Mouse (Mus musculus) forebrain, embryonic 14.5 days (tissue): ENCODE data around the gene Rasgef1c. TPM values are rescaled to one million over a fixed set of nuclear protein-coding genes. Genes with fewer than 3 reads are reported as not detected.
A peak's percentile ranks its signal among the peaks of the same experiment; 100 is the strongest.

ENCODE experiments used
- ATAC-seq: fragments of 200-750 bp; cut with Nextera tagmentation; 2 replicates; pipeline ENCODE4 v1.8.0; 2017; ENCODE audit warnings: mild to moderate bottlenecking, moderate library complexity
- DNase-seq: peaks from one replicate; pipeline ENCODE4 v3.0.0-alpha.2; 2015; ENCODE audit warnings: low spot score
- H3K27ac ChIP-seq: fragments of 300-500 bp; sonication (generic); 2 replicates; pipeline ENCODE4 v1.5.1; 2014; ENCODE audit warnings: low read depth, mild to moderate bottlenecking, control low read depth, low read length, moderate library complexity
- H3K27me3 ChIP-seq: fragments of 300-500 bp; sonication (generic); replicated peaks from 2 replicates; pipeline ENCODE4 v1.6.1; 2014; ENCODE audit warnings: low read length, control low read depth, mixed read lengths; ENCODE audit not compliant: control insufficient read depth, insufficient read depth
- H3K36me3 ChIP-seq: fragments of 300-500 bp; sonication (generic); 2 replicates; pipeline ENCODE4 v1.6.1; 2014; ENCODE audit warnings: low read length, control low read depth; ENCODE audit not compliant: control insufficient read depth, insufficient read depth
- H3K4me1 ChIP-seq: fragments of 300-500 bp; sonication (generic); 2 replicates; pipeline ENCODE4 v1.6.1; 2014; ENCODE audit warnings: antibody characterized with exemption, low read length, control low read depth; ENCODE audit not compliant: control insufficient read depth, insufficient read depth
- H3K4me2 ChIP-seq: fragments of 300-500 bp; sonication (generic); 2 replicates; pipeline ENCODE4 v1.6.1; 2014; ENCODE audit warnings: mild to moderate bottlenecking, control low read depth, low read length
- H3K4me3 ChIP-seq: fragments of 300-500 bp; sonication (generic); 2 replicates; pipeline ENCODE4 v1.5.1; 2014; ENCODE audit warnings: low read depth, low read length, control low read depth
- H3K9ac ChIP-seq: fragments of 300-500 bp; sonication (generic); 2 replicates; pipeline ENCODE4 v1.6.1; 2014; ENCODE audit warnings: mild to moderate bottlenecking, low read length, control low read depth, moderate library complexity
- H3K9me3 ChIP-seq: fragments of 300-500 bp; sonication (generic); replicated peaks from 2 replicates; pipeline ENCODE4 v1.6.1; 2016; ENCODE audit warnings: low read length, control low read depth, mixed read lengths; ENCODE audit not compliant: control insufficient read depth
- WGBS: fragments of 180-500 bp; shearing (Covaris S2); extraction: QIAGEN DNeasy Blood & Tissue Kit; methylation state at CpG from one replicate; pipeline ENCODE4 v1.1.7; 2014; 5-methylcytosine and 5-hydroxymethylcytosine counted together
- polyA plus RNA-seq: library from polyadenylated mRNA; unstranded; fragments of >200 nt; fragmentation: Nextera tagmentation; extraction: Ambion mirVana; gene quantifications from 2 replicates; pipeline ENCODE4 v1.2.1, GENCODE M21; 2014

Rasgef1c gene
- polyA plus RNA-seq, 1 experiment from 2014 or later, result 10.9 TPM

GRCm38 (mm10) chr11:49945726-49946125, 44.1 kb downstream of the Rasgef1c start:
- H3K4me1 ChIP-seq, result no peaks in the 10 kb centered on the region
- no peak overlapping the region for H3K27ac ChIP-seq
- H3K9ac ChIP-seq, result no peak overlapping the region
- DNase-seq, result no peak
- WGBS, result 86% methylated on average over 4 of the region's 4 CpGs
- no peak overlapping the region for H3K4me2 ChIP-seq
- H3K9me3 ChIP-seq, result no peaks in the 10 kb centered on the region
- ATAC-seq, result no peak
- H3K4me3 ChIP-seq, result no peak overlapping the region
- no peaks in the 10 kb centered on the region for H3K36me3 ChIP-seq
- H3K27me3 ChIP-seq, result no peaks in the 10 kb centered on the region

DNA sequence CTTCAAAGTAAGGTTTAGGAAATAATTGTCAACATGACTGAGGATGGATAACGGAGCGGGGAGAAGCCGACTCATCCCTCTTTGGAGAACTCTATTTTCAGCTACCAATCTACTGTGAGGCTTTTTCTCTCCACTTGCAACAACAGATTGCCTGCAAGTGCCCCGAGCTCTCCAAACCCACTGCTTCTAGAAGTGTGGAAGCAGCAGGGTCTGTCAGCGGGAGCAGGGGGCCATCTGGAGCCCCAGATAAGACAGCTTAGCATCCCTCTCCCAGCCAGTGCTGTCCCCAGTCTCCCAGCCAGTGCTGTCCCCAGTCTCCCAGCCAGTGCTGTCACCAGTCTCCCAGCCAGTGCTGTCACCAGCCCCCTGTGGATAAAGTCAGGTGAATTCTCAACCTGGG, 48.2 kb downstream of the Rasgef1c start:
- H3K4me2 ChIP-seq, result no peak overlapping the region
- H3K27me3 ChIP-seq, result no peaks in the 10 kb centered on the region
- H3K27ac ChIP-seq, result no peak overlapping the region
- no peak overlapping the region for H3K9ac ChIP-seq
- H3K36me3 ChIP-seq, result no peaks in the 10 kb centered on the region
- 76% methylated on average over 5 of the region's 5 CpGs for WGBS
- H3K4me1 ChIP-seq, result no peaks in the 10 kb centered on the region
- H3K9me3 ChIP-seq, result no peaks in the 10 kb centered on the region
- no peak overlapping the region for H3K4me3 ChIP-seq
- no peak for ATAC-seq
- DNase-seq, result no peak

- DNase-seq (no peak), ATAC-seq (no peak)
- H3K4me1 ChIP-seq, result no peaks in the 10 kb centered on the region
- no peaks in the 10 kb centered on the region for H3K27me3 ChIP-seq
- WGBS, result 95% methylated on average over 6 of the region's 6 CpGs
- H3K27ac ChIP-seq, result no peak overlapping the region
- no peaks in the 10 kb centered on the region for H3K36me3 ChIP-seq
- H3K4me2 ChIP-seq, result no peak overlapping the region
- H3K4me3 ChIP-seq, result no peak overlapping the region
- no peaks in the 10 kb centered on the region for H3K9me3 ChIP-seq
- no peak overlapping the region for H3K9ac ChIP-seq
Measured at GRCm38 (mm10) chr11:49953616-49954015, 52.0 kb downstream of the Rasgef1c start.

GRCm38 (mm10) chr11:49955577-49956261, 54.1 kb downstream of the Rasgef1c start:
- Histone ChIP-seq H3K4me2 (no peak overlapping the region), H3K9me3 (no peaks in the 10 kb centered on the region), H3K9ac (no peak overlapping the region), H3K4me1 (no peaks in the 10 kb centered on the region), H3K27me3 (no peaks in the 10 kb centered on the region), H3K36me3 (no peaks in the 10 kb centered on the region), H3K4me3 (no peak overlapping the region), H3K27ac (no peak overlapping the region)
- ATAC-seq (peak; percentile 82), DNase-seq (peak; percentile 91)
- WGBS, result 32% methylated on average over 8 of the region's 8 CpGs

GRCm38 (mm10) chr11:49958017-49958416, 56.4 kb downstream of the Rasgef1c start:
- H3K4me2 ChIP-seq, result no peak overlapping the region
- no peak overlapping the region for H3K9ac ChIP-seq
- H3K36me3 ChIP-seq, result no peaks in the 10 kb centered on the region
- 87% methylated on average over 10 of the region's 10 CpGs for WGBS
- DNase-seq, result no peak
- ATAC-seq, result no peak
- H3K9me3 ChIP-seq, result no peaks in the 10 kb centered on the region
- H3K27ac ChIP-seq, result no peak overlapping the region
- no peaks in the 10 kb centered on the region for H3K27me3 ChIP-seq
- H3K4me3 ChIP-seq, result no peak overlapping the region
- no peaks in the 10 kb centered on the region for H3K4me1 ChIP-seq

DNA sequence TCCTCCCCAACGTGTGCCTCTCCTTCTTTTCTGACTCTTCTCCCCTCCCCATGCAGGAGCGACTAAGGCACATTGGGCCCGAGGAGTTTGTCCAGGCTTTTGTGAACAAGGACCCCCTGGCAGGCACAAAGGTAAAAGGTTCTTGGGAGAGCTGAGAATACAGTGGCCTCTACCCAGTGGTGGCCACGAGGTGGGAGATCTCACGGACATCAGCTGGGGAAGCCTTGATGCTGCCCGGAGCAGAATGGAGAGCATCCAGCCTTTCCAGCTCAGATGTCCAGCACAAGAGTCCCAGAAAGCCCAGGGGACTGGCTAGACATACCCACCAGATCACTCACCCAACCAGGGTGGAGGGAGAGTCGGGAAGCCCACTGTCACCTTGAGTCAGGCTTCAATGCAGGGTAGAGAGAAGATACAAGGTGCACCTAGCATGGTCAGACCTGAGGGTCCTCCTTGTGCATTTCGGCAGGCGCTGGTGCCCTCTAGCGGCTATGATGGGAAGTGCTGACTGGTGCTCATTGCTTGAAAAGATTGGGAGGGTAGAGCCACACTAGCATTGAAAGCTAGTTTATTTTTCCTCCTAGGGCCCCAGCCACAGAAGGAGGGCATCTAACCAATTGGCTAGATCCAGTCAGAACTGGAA, 59.6 kb downstream of the Rasgef1c start:
- Histone ChIP-seq H3K36me3 (no peaks in the 10 kb centered on the region), H3K9me3 (no peaks in the 10 kb centered on the region), H3K27ac (no peak overlapping the region), H3K27me3 (no peaks in the 10 kb centered on the region), H3K9ac (no peak overlapping the region), H3K4me3 (no peak overlapping the region), H3K4me2 (no peak overlapping the region), H3K4me1 (no peaks in the 10 kb centered on the region)
- 35% methylated on average over 10 of the region's 10 CpGs for WGBS
- DNase-seq (peak; percentile 85), ATAC-seq (peak; percentile 68; the same call in 1 of the 2 replicates)

GRCm38 (mm10) chr11:49965320-49965719, 63.7 kb downstream of the Rasgef1c start:
- no peak overlapping the region for H3K4me2 ChIP-seq
- H3K36me3 ChIP-seq, result no peaks in the 10 kb centered on the region
- WGBS, result 82% methylated on average over 3 of the region's 3 CpGs
- no peak overlapping the region for H3K4me3 ChIP-seq
- DNase-seq, result no peak
- no peak overlapping the region for H3K27ac ChIP-seq
- no peaks in the 10 kb centered on the region for H3K9me3 ChIP-seq
- no peaks in the 10 kb centered on the region for H3K4me1 ChIP-seq
- H3K27me3 ChIP-seq, result no peaks in the 10 kb centered on the region
- no peak for ATAC-seq
- H3K9ac ChIP-seq, result no peak overlapping the region

- 96% methylated on average over 2 of the region's 2 CpGs for WGBS
Measured at GRCm38 (mm10) chr11:49969692-49970091, 68.1 kb downstream of the Rasgef1c start.

GRCm38 (mm10) chr11:49973657-49974340, 72.2 kb downstream of the Rasgef1c start:
- no peaks in the 10 kb centered on the region for H3K36me3 ChIP-seq
- ATAC-seq (no peak), DNase-seq (no peak)
- 83% methylated on average over 10 of the region's 10 CpGs for WGBS
- H3K4me3 ChIP-seq, result no peak overlapping the region
- no peak overlapping the region for H3K4me2 ChIP-seq
- no peaks in the 10 kb centered on the region for H3K9me3 ChIP-seq
- no peaks in the 10 kb centered on the region for H3K27me3 ChIP-seq
- no peak overlapping the region for H3K27ac ChIP-seq
- no peaks in the 10 kb centered on the region for H3K4me1 ChIP-seq
- no peak overlapping the region for H3K9ac ChIP-seq

More at GRCm38 (mm10) chr11:49969692-49970091, 68.1 kb downstream of the Rasgef1c start:
- DNase-seq (no peak), ATAC-seq (no peak)
- no peaks in the 10 kb centered on the region for H3K4me1 ChIP-seq
- H3K4me2 ChIP-seq, result no peak overlapping the region
- no peaks in the 10 kb centered on the region for H3K27me3 ChIP-seq
- H3K9me3 ChIP-seq, result no peaks in the 10 kb centered on the region
- H3K27ac ChIP-seq, result no peak overlapping the region
- H3K9ac ChIP-seq, result no peak overlapping the region
- H3K36me3 ChIP-seq, result no peaks in the 10 kb centered on the region
- H3K4me3 ChIP-seq, result no peak overlapping the region
